Mouse (Mus musculus): Measurements from ENCODE around the gene Trnau1ap.

The Trnau1ap gene

DNA sequence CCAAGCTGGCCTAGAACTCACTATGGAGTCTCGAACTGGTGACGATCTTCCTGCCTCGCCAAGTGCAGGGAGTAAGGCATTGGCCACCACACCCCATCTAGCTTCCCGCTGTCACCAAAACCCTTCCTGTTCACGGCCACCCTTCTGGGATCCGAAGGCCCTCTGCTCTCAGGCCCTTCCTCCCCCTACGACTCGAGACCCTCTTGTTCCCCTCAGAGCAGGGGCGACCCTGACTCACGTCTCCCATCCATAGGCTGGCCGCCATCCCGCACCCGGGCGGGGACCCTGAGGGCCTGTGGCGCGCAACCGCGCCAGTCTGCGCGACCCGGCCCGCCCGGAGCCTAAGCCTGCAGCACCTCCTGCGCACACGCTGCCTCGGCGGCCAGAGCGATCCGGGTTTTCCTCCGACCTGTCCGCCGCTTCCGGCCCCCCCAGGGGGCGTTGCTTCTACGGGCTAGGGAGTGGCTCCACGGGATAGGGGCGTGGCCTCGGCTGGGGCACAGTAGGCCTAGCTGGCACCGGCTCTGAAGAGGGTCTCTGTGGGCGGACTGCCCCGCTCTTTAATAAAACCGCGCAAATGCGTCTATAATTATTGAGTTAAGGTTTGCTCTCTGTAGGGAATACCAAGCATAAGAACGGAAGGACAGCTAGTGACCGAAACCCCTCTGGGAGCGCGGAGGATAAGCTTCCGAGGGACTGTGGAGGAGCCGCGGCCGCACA lies at the start of gene Trnau1ap:
Gene Trnau1ap, minus strand, starts transcription at position 424 of the 720 bp plus-strand sequence.
- peak; percentile 89 to 91 for DNase-seq (ENCODE audit: low spot score in 2 of 2)

- no peak for DNase-seq (ENCODE audit: low spot score in 2 of 2)
These were observed 44.5 kb upstream of the Trnau1ap start for GRCm38 (mm10) chr4:132373820-132374219.

DNA sequence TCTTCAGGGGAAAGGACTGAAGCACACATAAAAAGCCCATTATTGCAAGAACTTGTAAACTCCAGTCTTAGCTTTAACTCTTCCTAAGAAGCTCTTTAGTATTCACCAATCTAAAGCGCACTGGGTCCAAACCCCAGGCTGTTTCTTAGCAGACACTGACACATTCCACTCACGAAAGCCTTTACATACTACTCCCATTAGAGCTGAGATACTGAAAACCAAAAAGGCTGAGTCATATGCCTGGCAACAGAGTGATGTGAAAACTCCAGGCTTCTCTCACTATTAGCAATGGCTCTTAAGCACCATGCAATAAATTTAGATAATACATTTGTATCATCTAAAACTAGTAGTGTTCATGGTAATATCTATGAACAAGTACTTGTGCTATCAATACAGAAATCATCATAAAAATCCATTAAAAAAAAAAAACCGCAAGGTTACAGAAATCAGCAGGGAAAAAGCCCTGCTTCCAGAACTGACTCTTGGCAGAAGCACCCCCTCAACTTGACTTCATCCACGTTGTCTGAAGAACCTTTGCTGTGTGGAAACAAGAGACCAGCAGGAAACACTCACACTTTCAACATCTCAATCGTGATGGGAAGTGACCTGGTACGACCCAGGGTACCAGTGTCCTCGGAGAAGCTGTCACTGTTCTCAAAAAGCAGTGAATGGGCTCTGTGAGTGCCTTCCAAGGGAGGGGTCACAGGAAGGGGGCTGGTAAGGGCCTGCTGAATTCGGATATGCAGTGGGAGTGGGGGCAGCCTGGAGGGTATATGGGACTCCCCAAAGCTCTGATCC lies 40.8 kb upstream of the Trnau1ap start:
- DNase-seq (ENCODE audit: low spot score in 2 of 2) = no peak

- no peak for DNase-seq (ENCODE audit: low spot score in 2 of 2)
These were observed 38.3 kb upstream of the Trnau1ap start for GRCm38 (mm10) chr4:132367480-132368201.

DNA sequence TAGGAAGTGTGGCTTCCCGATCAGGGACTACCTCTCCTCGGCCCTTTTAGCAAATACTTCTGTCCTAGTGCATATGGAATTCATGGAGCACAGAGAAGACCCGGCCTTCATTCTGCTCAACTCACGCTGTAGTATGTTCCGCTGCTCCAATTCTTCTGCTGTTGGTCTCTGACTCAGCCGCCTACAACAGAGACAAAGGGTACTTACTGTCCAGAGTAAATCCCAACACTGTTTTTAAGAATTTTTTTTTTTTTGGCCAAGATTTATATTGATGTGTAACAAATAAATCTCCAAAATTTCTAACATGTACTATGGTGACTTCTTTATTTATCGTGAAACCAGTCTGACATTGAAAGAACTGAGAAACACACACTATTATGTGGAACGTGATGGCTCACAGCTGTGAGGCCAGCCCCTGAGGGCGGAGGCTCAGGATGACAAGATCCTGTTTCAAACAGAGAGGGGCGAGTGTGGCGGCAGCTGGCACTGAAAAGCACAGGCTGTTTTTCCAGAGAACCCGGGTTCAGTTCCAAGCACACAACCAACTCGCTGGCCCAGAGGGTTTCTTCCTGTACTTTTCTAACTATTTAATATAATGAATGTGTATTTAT lies 36.2 kb upstream of the Trnau1ap start:
- no peak for DNase-seq (ENCODE audit: low spot score in 2 of 2)

- DNase-seq (ENCODE audit: low spot score in 2 of 2) = no peak
These were observed 34.1 kb upstream of the Trnau1ap start for GRCm38 (mm10) chr4:132363487-132363886.

- DNase-seq (ENCODE audit: low spot score in 2 of 2) = no peak
These were observed 30.2 kb upstream of the Trnau1ap start for GRCm38 (mm10) chr4:132359510-132359909.

DNA sequence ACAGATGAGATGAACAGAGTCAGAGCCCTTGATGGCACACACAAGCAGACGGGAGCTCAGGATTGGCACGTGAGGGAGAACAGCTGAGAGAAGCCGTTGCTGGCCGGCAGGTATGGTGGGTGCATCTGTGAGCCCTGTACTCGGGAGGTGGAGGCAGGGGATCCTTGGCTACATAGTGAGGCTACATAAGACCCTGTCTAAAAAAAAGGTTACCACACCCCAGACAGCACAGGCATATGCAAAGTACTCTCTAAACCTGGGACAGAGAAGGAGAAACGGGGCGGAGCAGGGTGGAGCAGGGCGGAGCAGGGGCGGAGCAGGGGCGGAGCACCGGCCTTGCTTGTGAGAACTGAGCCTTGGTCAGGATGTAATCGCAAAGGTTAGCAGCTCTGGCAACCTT lies 26.8 kb upstream of the Trnau1ap start:
- DNase-seq (ENCODE audit: low spot score in 2 of 2) = peak; percentile 62 to 70

DNA sequence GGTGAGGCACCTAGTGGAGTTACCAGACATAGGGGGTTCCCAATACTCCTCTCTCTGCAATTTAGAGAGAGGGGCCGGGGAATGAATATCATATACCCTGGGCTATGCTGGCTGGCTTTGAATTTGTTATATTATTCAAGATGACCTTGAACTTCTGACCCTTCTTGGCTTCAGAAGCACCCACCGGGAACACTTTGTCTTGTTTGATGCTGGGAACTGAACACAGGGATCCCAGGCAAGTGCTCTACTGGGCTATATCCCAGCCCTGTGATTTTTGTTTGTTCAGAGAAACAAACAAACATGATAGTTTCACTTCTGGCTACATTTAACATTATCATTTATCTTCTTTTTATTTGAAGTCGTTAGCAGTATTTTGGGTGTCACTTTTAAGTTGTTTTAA lies 26.1 kb upstream of the Trnau1ap start:
- no peak for DNase-seq (ENCODE audit: low spot score in 2 of 2)

DNA sequence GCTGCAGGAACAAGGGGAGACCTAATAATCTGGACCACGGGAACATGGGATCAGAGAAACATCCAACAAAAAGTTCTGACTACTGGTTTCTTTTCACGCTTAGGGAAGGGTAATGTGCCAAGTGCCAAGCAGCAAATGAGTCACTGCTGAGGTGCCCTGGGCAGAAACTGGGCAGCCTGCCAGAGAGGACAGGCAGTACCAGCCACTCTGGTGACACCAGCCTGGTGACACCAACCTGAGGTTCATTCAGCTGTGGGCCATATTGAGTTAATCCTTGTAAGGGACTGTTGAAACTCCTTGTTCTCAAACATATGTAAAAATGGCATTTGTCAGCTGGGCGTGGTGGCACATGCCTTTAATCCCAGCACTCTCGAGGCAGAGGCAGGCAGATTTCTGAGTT lies 25.2 kb upstream of the Trnau1ap start:
- DNase-seq (ENCODE audit: low spot score in 2 of 2) = no peak

DNA sequence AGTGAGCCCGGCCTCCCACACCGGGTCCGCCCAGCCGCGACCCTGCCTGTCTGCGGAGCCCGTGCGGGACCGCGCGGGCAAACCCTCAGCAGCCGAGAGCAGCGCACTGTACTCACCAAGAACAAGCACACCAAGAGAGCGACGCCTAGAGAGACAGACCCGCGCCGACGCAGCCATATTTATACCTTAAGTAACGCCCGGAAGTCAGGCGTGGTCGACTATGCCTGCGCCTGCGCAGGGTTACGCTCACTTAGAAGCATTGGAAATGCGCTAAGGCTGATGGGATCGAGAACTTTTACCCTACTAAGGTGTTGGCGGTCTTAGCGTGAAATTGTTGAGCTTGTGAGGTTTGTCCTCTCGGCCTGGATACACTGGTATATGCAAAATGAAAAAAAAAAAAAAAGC lies 24.1 kb upstream of the Trnau1ap start, which contains the start of gene Rcc1:
Gene Rcc1, minus strand, starts transcription at position 125 of the 405 bp plus-strand sequence.
- peak; percentile 93 to 95 for DNase-seq (ENCODE audit: low spot score in 2 of 2)

GRCm38 (mm10) chr4:132352739-132353138 lies 23.4 kb upstream of the Trnau1ap start:
- no peak for DNase-seq (ENCODE audit: low spot score in 2 of 2)

DNA sequence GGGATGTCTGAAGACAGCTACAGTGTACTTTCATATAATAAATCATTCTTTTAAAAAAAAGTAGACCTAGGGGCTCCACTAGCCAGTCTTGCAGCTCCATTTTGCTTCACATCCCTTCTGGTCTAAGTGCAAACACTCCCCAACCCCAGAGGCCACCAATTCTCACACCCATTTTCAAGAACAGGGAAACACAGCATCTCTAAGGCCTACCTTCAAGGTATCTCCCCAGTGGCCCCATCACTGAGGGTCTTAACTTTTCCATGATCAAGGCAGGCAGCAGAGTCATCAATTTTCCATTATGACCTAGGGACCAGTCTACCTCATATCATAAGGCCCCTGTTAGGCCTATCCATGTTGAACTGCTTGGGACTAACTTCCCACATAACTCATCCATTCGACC lies 22.1 kb upstream of the Trnau1ap start:
- DNase-seq (ENCODE audit: low spot score in 2 of 2) = no peak

- DNase-seq (ENCODE audit: low spot score in 2 of 2) = no peak
These were observed 21.5 kb upstream of the Trnau1ap start for GRCm38 (mm10) chr4:132350854-132351253.

DNA sequence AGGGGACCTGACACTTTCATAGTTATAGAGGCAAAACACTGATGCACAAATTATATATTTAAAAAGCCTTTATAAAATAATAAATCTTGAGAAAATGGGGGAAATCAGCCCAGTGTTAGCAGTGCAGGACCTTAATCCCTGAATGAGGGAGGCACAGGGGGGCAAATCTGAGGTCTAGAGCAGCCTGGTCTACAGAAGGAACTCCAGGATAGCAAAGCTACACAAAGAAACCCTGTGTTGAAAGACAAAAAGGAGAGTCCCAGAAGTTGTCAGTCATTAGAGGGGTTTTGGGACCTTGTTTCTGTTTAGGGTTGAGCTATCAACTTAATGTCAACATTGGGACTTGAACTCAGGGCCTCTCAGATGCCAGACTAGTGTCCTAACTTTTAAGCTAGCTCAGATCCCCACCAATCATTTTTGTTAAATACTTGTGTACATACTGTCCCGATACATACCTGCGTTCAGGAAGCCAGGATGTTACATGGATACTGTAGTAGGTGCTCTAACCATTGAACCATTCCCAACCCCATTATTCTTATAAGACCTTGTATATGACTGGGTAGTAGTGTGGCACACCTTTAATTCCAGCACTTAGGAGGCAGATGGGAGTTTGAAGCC lies 20.9 kb upstream of the Trnau1ap start:
- no peak for DNase-seq (ENCODE audit: low spot score in 2 of 2)

GRCm38 (mm10) chr4:132349495-132350122 lies 20.3 kb upstream of the Trnau1ap start:
- DNase-seq (ENCODE audit: low spot score in 2 of 2) = no peak

DNA sequence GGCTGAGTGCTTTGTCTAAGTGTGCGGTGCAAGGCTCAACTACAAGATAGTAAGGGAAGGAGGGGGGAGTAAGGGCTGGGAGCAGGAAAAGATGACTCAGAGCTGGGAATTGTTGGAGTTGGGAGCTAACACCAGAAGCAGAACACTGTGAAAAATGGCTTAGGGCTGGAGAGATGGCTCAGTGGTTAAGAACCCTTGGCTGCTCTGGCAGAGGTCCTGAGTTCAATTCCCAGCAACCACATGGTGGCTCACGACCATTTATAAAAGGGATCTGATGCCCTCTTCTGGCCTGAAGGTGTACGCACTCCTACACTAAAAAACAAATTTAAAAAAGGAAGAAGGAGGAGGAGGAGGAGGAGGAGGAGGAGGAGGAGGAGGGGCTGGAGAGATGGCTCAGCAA lies 17.3 kb upstream of the Trnau1ap start:
- DNase-seq (ENCODE audit: low spot score in 2 of 2) = no peak

- no peak for DNase-seq (ENCODE audit: low spot score in 2 of 2)
These were observed 16.9 kb upstream of the Trnau1ap start for GRCm38 (mm10) chr4:132346261-132346660.

DNA sequence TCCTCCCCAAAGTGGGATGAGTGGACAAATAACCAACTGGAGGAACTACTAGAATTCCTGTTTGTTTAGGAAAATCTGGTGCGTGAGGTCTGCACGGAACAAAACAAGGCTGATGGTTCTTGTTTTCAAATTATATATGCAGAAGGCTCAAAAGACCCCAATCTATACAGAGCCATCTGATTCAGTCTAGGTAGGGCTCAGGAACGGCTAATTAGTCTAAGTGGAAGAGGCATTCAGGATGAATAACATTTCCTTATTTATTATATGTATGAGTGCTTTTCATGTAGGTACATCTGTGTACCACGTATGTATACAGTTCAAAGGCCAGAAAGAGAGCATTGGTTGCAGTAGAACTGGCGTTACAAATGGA lies 16.5 kb upstream of the Trnau1ap start:
- DNase-seq (ENCODE audit: low spot score in 2 of 2) = no peak

DNA sequence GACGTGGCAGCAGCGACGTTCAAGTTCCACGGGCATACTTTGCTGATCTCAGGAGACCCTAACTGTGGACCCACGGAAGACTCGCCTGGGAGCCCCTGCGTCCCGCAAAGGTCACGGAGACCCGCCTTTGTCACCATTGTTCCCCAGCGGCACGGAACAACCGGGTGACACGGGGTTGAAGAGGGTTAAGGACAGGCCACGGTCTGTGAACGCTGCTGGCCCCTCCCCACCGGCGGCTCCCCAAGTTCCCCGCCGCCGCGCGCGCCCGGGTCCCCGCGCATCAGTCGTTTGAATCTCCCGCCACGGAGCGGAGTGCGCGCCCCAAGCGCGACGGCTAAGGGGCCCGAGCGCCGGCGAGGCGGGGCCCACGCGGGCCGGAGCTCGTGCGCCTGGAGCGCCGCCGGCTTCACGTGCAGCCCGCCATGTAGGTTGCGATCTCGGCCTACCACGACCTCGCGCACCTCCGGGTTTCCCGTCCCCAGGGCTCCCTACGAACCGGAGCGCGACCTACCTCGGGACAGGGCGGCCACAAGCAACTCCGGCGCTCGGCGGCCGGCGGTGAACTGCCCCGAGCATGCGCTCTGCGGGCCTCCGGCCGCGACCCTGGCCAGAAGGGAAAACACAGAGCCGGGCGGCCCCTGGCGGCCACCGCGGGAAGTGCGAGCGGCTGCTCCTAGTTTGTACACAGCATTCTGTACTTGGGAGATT lies 16.0 kb upstream of the Trnau1ap start:
- DNase-seq (ENCODE audit: low spot score in 2 of 2) = peak; percentile 90 to 91

Data from spleen, postnatal 36 days (tissue).